Comparison of ENCODE assay signal across 8 mouse cellular contexts in genomic region chr4:32303674-32304073, GRCm38 (mm10).
DNase-seq lines count a peak whose midpoint lies in the region; ATAC-seq lines count a peak whose summit lies in the region.

No protein-coding gene starts in this region.

- H3K9me3 ChIP-seq in embryonic facial prominence, embryonic 13.5 days, result no peaks in the 10 kb centered on the region

- no peak overlapping the region for H3K4me3 ChIP-seq in embryonic facial prominence, embryonic 13.5 days

- intact Hi-C loops in left cerebral cortex, postnatal 36 days (cut with DNase I), result loop anchor here (5.0 kb wide), 1 partner anchor 129 kb away; no protein-coding TSS in a partner anchor

- H3K27me3 ChIP-seq in embryonic facial prominence, embryonic 13.5 days, result no peaks in the 10 kb centered on the region

- H3K36me3 ChIP-seq in embryonic facial prominence, embryonic 13.5 days, result no peaks in the 10 kb centered on the region

- DNase-seq in adrenal gland, postnatal 36 days, result peak; percentile 90 to 93
- DNase-seq in heart, adult 18-20 months, result peak; percentile 96 to 97
- peak; percentile 88 for DNase-seq in kidney, adult 18-20 months
- peak; percentile 88 to 89 for DNase-seq in left cerebral cortex, postnatal 36 days (ENCODE audit: low spot score in 2 of 2)
- peak; percentile 93 for DNase-seq in mesoderm, embryonic 11.5 days (ENCODE audit: low read depth, low spot score)
- peak; percentile 95 for DNase-seq in skeletal muscle tissue, adult 2 months (ENCODE audit: low read depth, low spot score)
- no peak for DNase-seq in c-Kit-positive CD71-positive TER-119-positive erythroid progenitor cells, embryonic 14.5 days (ENCODE audit: low spot score)

- peak overlapping the region; percentile 56 for H3K4me2 ChIP-seq in embryonic facial prominence, embryonic 13.5 days

- H3K9ac ChIP-seq in embryonic facial prominence, embryonic 13.5 days, result no peak overlapping the region

- H3K4me1 ChIP-seq in embryonic facial prominence, embryonic 13.5 days, result peaks cover 70% of the 10 kb centered on the region

- H3K27ac ChIP-seq in embryonic facial prominence, embryonic 13.5 days, result peak overlapping the region; percentile 94

- ATAC-seq in embryonic facial prominence, embryonic 13.5 days (ENCODE audit: insufficient number of reproducible peaks, insufficient read depth, low FRiP score, low TSS enrichment, low read depth), result peak; percentile 75

- 0% methylated on average over 8 of the region's 8 CpGs for WGBS in embryonic facial prominence, embryonic 13.5 days
